Mouse (Mus musculus) yolk sac, embryonic 10.5 days (tissue): ENCODE measurements around the gene Fat3.

ENCODE experiments used
- DNase-seq: peaks from one replicate; pipeline ENCODE4 v3.0.0-alpha.2; 2017; ENCODE audit warnings: low spot score

Fat3 gene

GRCm38 (mm10) chr9:16437805-16438204 is 63.3 kb downstream of the Fat3 start:
- DNase-seq: no peak

- DNase-seq: no peak
Measured at GRCm38 (mm10) chr9:16428589-16428988, 72.5 kb downstream of the Fat3 start.

GRCm38 (mm10) chr9:16422707-16423106 is 78.4 kb downstream of the Fat3 start:
- no peak for DNase-seq

- DNase-seq: no peak
Measured at GRCm38 (mm10) chr9:16402815-16403214, 98.3 kb downstream of the Fat3 start.

- DNase-seq: no peak
Measured at GRCm38 (mm10) chr9:16398734-16399686, 102.1 kb downstream of the Fat3 start.

- DNase-seq: no peak
Measured at GRCm38 (mm10) chr9:16389141-16389540, 111.9 kb downstream of the Fat3 start.

- no peak for DNase-seq
Measured at GRCm38 (mm10) chr9:16387527-16387926, 113.6 kb downstream of the Fat3 start.

- no peak for DNase-seq
Measured at GRCm38 (mm10) chr9:16363713-16364112, 137.4 kb downstream of the Fat3 start.

- no peak for DNase-seq
Measured at GRCm38 (mm10) chr9:16361811-16362210, 139.3 kb downstream of the Fat3 start.

GRCm38 (mm10) chr9:16356636-16357035 is 144.4 kb downstream of the Fat3 start:
- no peak for DNase-seq

- no peak for DNase-seq
Measured at GRCm38 (mm10) chr9:16354906-16355305, 146.2 kb downstream of the Fat3 start.

- DNase-seq: no peak
Measured at GRCm38 (mm10) chr9:16353049-16353724, 147.9 kb downstream of the Fat3 start.

- no peak for DNase-seq
Measured at GRCm38 (mm10) chr9:16352486-16353048, 148.5 kb downstream of the Fat3 start.

- DNase-seq: no peak
Measured at GRCm38 (mm10) chr9:16344902-16345855, 155.9 kb downstream of the Fat3 start.

GRCm38 (mm10) chr9:16343191-16343590 is 157.9 kb downstream of the Fat3 start:
- DNase-seq: no peak

GRCm38 (mm10) chr9:16342577-16342976 is 158.5 kb downstream of the Fat3 start:
- no peak for DNase-seq

- no peak for DNase-seq
Measured at GRCm38 (mm10) chr9:16330290-16330984, 170.6 kb downstream of the Fat3 start.

- no peak for DNase-seq
Measured at GRCm38 (mm10) chr9:16318957-16319356, 182.1 kb downstream of the Fat3 start.

- no peak for DNase-seq
Measured at GRCm38 (mm10) chr9:16312599-16313197, 188.4 kb downstream of the Fat3 start.
